17 mouse cellular contexts compared by ENCODE assay signal in the genomic region with DNA sequence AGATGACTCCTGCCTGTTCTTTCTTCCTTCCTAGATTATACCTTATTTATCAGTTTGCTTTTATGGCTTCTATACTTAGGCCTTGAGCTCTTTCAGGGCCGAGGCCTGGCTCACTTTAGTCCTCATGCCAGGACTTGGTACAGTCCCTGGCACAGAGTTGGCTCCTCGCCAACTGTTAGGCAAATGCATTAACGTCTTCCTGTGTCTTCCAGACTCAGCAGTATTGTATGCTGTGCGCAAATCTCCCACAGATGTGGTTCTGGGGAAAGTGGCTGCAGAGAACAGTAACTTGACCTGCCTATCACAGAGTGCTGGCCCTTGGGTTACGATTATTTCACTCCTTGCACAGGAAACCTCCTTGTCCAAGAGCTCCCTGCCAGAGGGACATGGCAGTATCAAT. TPM values are rescaled to one million over a fixed set of nuclear protein-coding genes. Genes with fewer than 3 reads are reported as not detected.
DNase-seq lines count a peak whose midpoint lies in the region; ATAC-seq lines count a peak whose summit lies in the region.
"Had no signal": no experiment of that assay in that cellular context is flagged by ENCODE, and none has a peak within 500 bp of the region (broad histone marks: within the 10 kb centered on the region; RNA-seq: fewer than 3 reads in every experiment).

No protein-coding gene starts in this region.

- H3K27me3 ChIP-seq in forebrain, embryonic 13.5 days: no peaks in the 10 kb centered on the region
- no peaks in the 10 kb centered on the region for H3K27me3 ChIP-seq in forebrain, embryonic 12.5 days
- H3K27me3 ChIP-seq in limb, embryonic 11.5 days (ENCODE audit: control insufficient read depth, insufficient read depth, low read length): no peaks in the 10 kb centered on the region
- H3K27me3 ChIP-seq: heart, embryonic 12.5 days; neural tube, embryonic 15.5 days had no signal

- 0 out of 2 replicates have a peak, but pooled peaks have one; percentile 22 for ATAC-seq in forebrain, embryonic 13.5 days
- ATAC-seq in forebrain, embryonic 12.5 days (ENCODE audit: low FRiP score): no peak
- ATAC-seq in limb, embryonic 11.5 days (ENCODE audit: insufficient number of reproducible peaks, low FRiP score, low TSS enrichment, low read depth): 0 out of 2 replicates have a peak, but pooled peaks have one; percentile 17

- H3K9me3 ChIP-seq in forebrain, embryonic 13.5 days (replicated peaks): no peaks in the 10 kb centered on the region
- no peaks in the 10 kb centered on the region for H3K9me3 ChIP-seq in forebrain, embryonic 12.5 days
- no peaks in the 10 kb centered on the region for H3K9me3 ChIP-seq in limb, embryonic 11.5 days (ENCODE audit: control insufficient read depth, low read length)
- H3K9me3 ChIP-seq: heart, embryonic 12.5 days; neural tube, embryonic 15.5 days had no signal

- 58% methylated on average over 5 of the region's 5 CpGs for WGBS in forebrain, embryonic 13.5 days
- WGBS in forebrain, embryonic 12.5 days: 75% methylated on average over 5 of the region's 5 CpGs
- 39% methylated on average over 5 of the region's 5 CpGs for WGBS in limb, embryonic 11.5 days

- intact Hi-C loops in left cerebral cortex, postnatal 4 days (cut with DNase I): no loop called here
- intact Hi-C loops in left cerebral cortex, postnatal 10 days (cut with DNase I): no loop called here

- H3K4me1 ChIP-seq in forebrain, embryonic 13.5 days: peaks cover 32% of the 10 kb centered on the region
- H3K4me1 ChIP-seq in forebrain, embryonic 12.5 days: peaks cover 11% of the 10 kb centered on the region
- peaks cover 35% of the 10 kb centered on the region for H3K4me1 ChIP-seq in limb, embryonic 11.5 days (ENCODE audit: control insufficient read depth, insufficient read depth, low read length)

- no peak overlapping the region for H3K4me3 ChIP-seq in forebrain, embryonic 13.5 days
- H3K4me3 ChIP-seq in forebrain, embryonic 12.5 days (replicated peaks): no peak overlapping the region
- no peak overlapping the region for H3K4me3 ChIP-seq in limb, embryonic 11.5 days (ENCODE audit: low read depth, low read length)
- H3K4me3 ChIP-seq: heart, embryonic 12.5 days; neural tube, embryonic 15.5 days had no signal

- peak; percentile 42 for DNase-seq in left cerebral cortex, postnatal 4 days
- no peak for DNase-seq in left cerebral cortex, postnatal 10 days (ENCODE audit: extremely low spot score in 1 of 2, low spot score in 2 of 2)
- DNase-seq in adrenal gland, postnatal 14 days: peak; percentile 77
- peak; percentile 45 for DNase-seq in limb, embryonic 11.5 days (ENCODE audit: low spot score)
- DNase-seq in layer of hippocampus, adult 8-10 months (ENCODE audit: low spot score in 2 of 2): no peak
- DNase-seq in cerebellum, adult 8-10 months: no peak
- DNase-seq: cerebellum, postnatal 36 days; gastrocnemius, postnatal 10 days; kidney, postnatal 14 days; lung, postnatal 36 days; right cerebral cortex, postnatal 14 days; thymus, adult 2 months had no signal

- no peak overlapping the region for H3K9ac ChIP-seq in forebrain, embryonic 13.5 days
- no peak overlapping the region for H3K9ac ChIP-seq in forebrain, embryonic 12.5 days
- no peak overlapping the region for H3K9ac ChIP-seq in limb, embryonic 11.5 days (ENCODE audit: low read length)
- H3K9ac ChIP-seq: heart, embryonic 12.5 days; liver, embryonic 14.5 days; neural tube, embryonic 15.5 days had no signal

- H3K27ac ChIP-seq in forebrain, embryonic 13.5 days: no peak overlapping the region
- no peak overlapping the region; the same call in 1 of the 2 replicates for H3K27ac ChIP-seq in forebrain, embryonic 12.5 days
- no peak overlapping the region; the same call in 1 of the 2 replicates for H3K27ac ChIP-seq in limb, embryonic 11.5 days (replicated peaks; ENCODE audit: low read depth, low read length)
- H3K27ac ChIP-seq: liver, embryonic 14.5 days; neural tube, embryonic 15.5 days had no signal

- H3K36me3 ChIP-seq in forebrain, embryonic 13.5 days (ENCODE audit: poor library complexity, severe bottlenecking): no peaks in the 10 kb centered on the region
- no peaks in the 10 kb centered on the region for H3K36me3 ChIP-seq in forebrain, embryonic 12.5 days (replicated peaks)
- H3K36me3 ChIP-seq in limb, embryonic 11.5 days (ENCODE audit: control insufficient read depth, insufficient read depth, low read length): no peaks in the 10 kb centered on the region
- H3K36me3 ChIP-seq: neural tube, embryonic 15.5 days had no signal

- no peak overlapping the region for H3K4me2 ChIP-seq in forebrain, embryonic 13.5 days
- no peak overlapping the region for H3K4me2 ChIP-seq in forebrain, embryonic 12.5 days
- H3K4me2 ChIP-seq in limb, embryonic 11.5 days (ENCODE audit: low read depth, severe bottlenecking): no peak overlapping the region
- H3K4me2 ChIP-seq: heart, embryonic 12.5 days; neural tube, embryonic 15.5 days had no signal

RNA-seq across cellular contexts. Expression of a gene that starts 27.9 kb away (rescaled TPM):
- polyA plus RNA-seq in forebrain, embryonic 13.5 days (2015; fragmentation: Nextera tagmentation; extraction: Ambion mirVana): 5.7 and 6.9 TPM in 2 replicates
- polyA plus RNA-seq in forebrain, embryonic 12.5 days (2016; fragmentation: Nextera tagmentation; extraction: Ambion mirVana): 10.2 and 10.6 TPM in 2 replicates
- 10 to 100 TPM; 66.3 to 72.4 TPM for total RNA-seq in left cerebral cortex, postnatal 4 days (2021)
- 10 to 100 TPM; 88.2 to 89.7 TPM for total RNA-seq in left cerebral cortex, postnatal 10 days (2021)
- 121 and 125 TPM in 2 replicates for total RNA-seq in adrenal gland, postnatal 14 days (2021)
- polyA plus RNA-seq in limb, embryonic 11.5 days (2014; fragmentation: Nextera tagmentation; extraction: Ambion mirVana): 6.4 and 7.7 TPM in 2 replicates
- total RNA-seq in layer of hippocampus, adult 8-10 months (2022): 100 to 1,000 TPM; 277 to 326 (median 299) TPM

RNA-seq across cellular contexts. Expression of a gene that starts 55.4 kb away (rescaled TPM):
- polyA plus RNA-seq in forebrain, embryonic 13.5 days (2015; fragmentation: Nextera tagmentation; extraction: Ambion mirVana): 12.6 and 13.6 TPM in 2 replicates
- polyA plus RNA-seq in forebrain, embryonic 12.5 days (2016; fragmentation: Nextera tagmentation; extraction: Ambion mirVana): 17.0 and 17.1 TPM in 2 replicates
- 10 to 100 TPM; 10.4 to 12.4 TPM for total RNA-seq in left cerebral cortex, postnatal 4 days (2021)
- total RNA-seq in left cerebral cortex, postnatal 10 days (2021): 10 to 100 TPM; 13.7 to 14.6 TPM
- 26.6 and 28.1 TPM in 2 replicates for total RNA-seq in adrenal gland, postnatal 14 days (2021)
- polyA plus RNA-seq in limb, embryonic 11.5 days (2014; fragmentation: Nextera tagmentation; extraction: Ambion mirVana): 15.5 and 16.6 TPM in 2 replicates
- total RNA-seq in layer of hippocampus, adult 8-10 months (2022): 10 to 100 TPM; 19.2 to 29.2 (median 22.3) TPM

Comparison
In these comparisons a context has a peak if more than half of its experiments do, and no peak if none do; other contexts are left out.
1. DNase-seq: peak in left cerebral cortex, postnatal 4 days (single experiment), adrenal gland, postnatal 14 days (single experiment) and limb, embryonic 11.5 days (single experiment); none in left cerebral cortex, postnatal 10 days (0 of 2), layer of hippocampus, adult 8-10 months (0 of 2) and cerebellum, adult 8-10 months (single experiment).